Mouse (Mus musculus) midbrain, embryonic 15.5 days (tissue): Measurements from ENCODE around the gene Adgrb3. TPM values are rescaled to one million over a fixed set of nuclear protein-coding genes. Genes with fewer than 3 reads are reported as not detected.

ENCODE experiments used
- ATAC-seq: fragments of 200-750 bp; cut with Nextera tagmentation; replicated peaks from 2 replicates; pipeline ENCODE4 v1.8.0; 2017; ENCODE audit warnings: moderate TSS enrichment
- H3K27ac ChIP-seq: fragments of 300-500 bp; sonication (generic); 2 replicates; pipeline ENCODE4 v1.5.1; 2015; ENCODE audit warnings: mild to moderate bottlenecking, inconsistent platforms
- H3K27me3 ChIP-seq: fragments of 300-500 bp; sonication (generic); replicated peaks from 2 replicates; pipeline ENCODE4 v1.6.1; 2015; ENCODE audit warnings: inconsistent platforms
- H3K36me3 ChIP-seq: fragments of 300-500 bp; sonication (generic); replicated peaks from 2 replicates; pipeline ENCODE4 v1.6.1; 2015; ENCODE audit warnings: inconsistent platforms
- H3K4me1 ChIP-seq: fragments of 300-500 bp; sonication (generic); 2 replicates; pipeline ENCODE4 v1.6.1; 2015; ENCODE audit warnings: inconsistent platforms
- H3K4me2 ChIP-seq: fragments of 300-500 bp; sonication (generic); 2 replicates; pipeline ENCODE4 v1.6.1; 2015; ENCODE audit warnings: inconsistent platforms, mild to moderate bottlenecking, moderate library complexity
- H3K4me3 ChIP-seq: fragments of 300-500 bp; sonication (generic); 2 replicates; pipeline ENCODE4 v1.5.1; 2015; ENCODE audit warnings: mild to moderate bottlenecking, inconsistent platforms
- H3K9ac ChIP-seq: fragments of 300-500 bp; sonication (generic); 2 replicates; pipeline ENCODE4 v1.6.1; 2015; ENCODE audit warnings: mild to moderate bottlenecking, inconsistent platforms
- H3K9me3 ChIP-seq: fragments of 300-500 bp; sonication (generic); 2 replicates; pipeline ENCODE4 v1.6.1; 2016; ENCODE audit warnings: inconsistent platforms
- WGBS: fragments of 180-500 bp; shearing (Covaris S2); methylation state at CpG from one replicate; pipeline ENCODE4 v1.1.7; 2015; ENCODE audit warnings: mixed read lengths; 5-methylcytosine and 5-hydroxymethylcytosine counted together
- polyA plus RNA-seq: library from polyadenylated mRNA; unstranded; fragments of >200 nt; fragmentation: Nextera tagmentation; extraction: Ambion mirVana; gene quantifications from 2 replicates; pipeline ENCODE4 v1.2.1, GENCODE M21; 2015

Gene Adgrb3
- polyA plus RNA-seq, 1 experiment from 2014 or later: 60.6 TPM

DNA sequence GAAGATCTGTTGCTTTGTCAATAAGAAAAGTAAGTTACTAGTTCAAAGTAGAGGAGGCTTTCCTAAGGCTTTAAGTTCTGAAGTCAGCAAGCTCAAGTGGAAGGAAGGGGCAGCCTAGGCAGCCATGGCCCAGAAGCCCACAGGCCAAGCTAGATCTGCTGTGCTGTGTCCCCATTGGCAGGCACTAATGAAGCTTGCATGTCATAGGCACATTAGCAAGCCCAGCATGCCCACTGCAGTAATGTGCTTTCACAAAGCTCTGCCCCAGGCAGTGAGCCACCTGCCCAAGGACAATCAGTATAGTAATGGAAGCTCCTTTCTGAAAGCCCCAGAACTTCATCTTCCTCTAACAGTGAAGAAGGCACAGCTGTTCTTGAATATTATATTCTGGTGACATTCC is 484.6 kb downstream of the Adgrb3 start:
- H3K4me2 ChIP-seq: no peak overlapping the region
- no peaks in the 10 kb centered on the region for H3K27me3 ChIP-seq
- H3K4me1 ChIP-seq: 0 out of 2 replicates have a peak, but pooled peaks cover 2% of the 10 kb centered on the region
- no peak overlapping the region for H3K9ac ChIP-seq
- ATAC-seq: peak; percentile 54; the same call in 1 of the 2 replicates
- H3K27ac ChIP-seq: no peak overlapping the region
- H3K36me3 ChIP-seq: no peaks in the 10 kb centered on the region
- no peaks in the 10 kb centered on the region for H3K9me3 ChIP-seq
- no peak overlapping the region for H3K4me3 ChIP-seq

GRCm38 (mm10) chr1:25325406-25325805 is 504.1 kb downstream of the Adgrb3 start:
- Histone ChIP-seq H3K9ac (no peak overlapping the region), H3K4me1 (no peaks in the 10 kb centered on the region), H3K36me3 (no peaks in the 10 kb centered on the region), H3K9me3 (no peaks in the 10 kb centered on the region), H3K27ac (no peak overlapping the region), H3K4me2 (no peak overlapping the region), H3K4me3 (no peak overlapping the region), H3K27me3 (no peaks in the 10 kb centered on the region)
- no peak for ATAC-seq
- WGBS: 100% methylated on average over 2 of the region's 2 CpGs

- ATAC-seq: no peak
- H3K36me3 ChIP-seq: no peaks in the 10 kb centered on the region
- H3K27me3 ChIP-seq: no peaks in the 10 kb centered on the region
- H3K4me2 ChIP-seq: no peak overlapping the region
- H3K27ac ChIP-seq: no peak overlapping the region
- H3K9me3 ChIP-seq: no peaks in the 10 kb centered on the region
- H3K4me1 ChIP-seq: no peaks in the 10 kb centered on the region
- no peak overlapping the region for H3K9ac ChIP-seq
- H3K4me3 ChIP-seq: no peak overlapping the region
These were observed 512.4 kb downstream of the Adgrb3 start for GRCm38 (mm10) chr1:25317142-25317541.

DNA sequence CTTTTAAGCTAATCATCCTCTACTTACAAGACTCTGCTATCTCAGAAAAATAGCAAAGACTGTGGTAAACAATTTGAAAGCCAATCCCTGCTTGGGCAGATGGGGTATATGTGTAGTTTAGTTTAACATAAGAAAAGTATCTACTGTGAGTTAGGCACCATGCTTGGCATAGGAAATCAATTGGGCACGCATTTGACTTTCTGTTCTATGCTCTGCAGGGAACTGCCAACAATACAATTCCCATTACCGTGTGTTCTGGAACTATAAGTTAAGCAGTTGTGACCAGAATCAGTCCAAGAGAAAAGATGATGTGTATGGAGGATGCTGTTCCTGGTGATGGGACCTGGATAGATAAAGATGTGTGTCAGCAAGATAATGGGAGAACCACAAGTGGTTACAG is 517.2 kb downstream of the Adgrb3 start:
- H3K4me1 ChIP-seq: no peaks in the 10 kb centered on the region
- no peaks in the 10 kb centered on the region for H3K36me3 ChIP-seq
- no peak overlapping the region for H3K9ac ChIP-seq
- H3K9me3 ChIP-seq: no peaks in the 10 kb centered on the region
- no peaks in the 10 kb centered on the region for H3K27me3 ChIP-seq
- no peak overlapping the region for H3K4me3 ChIP-seq
- 48% methylated on average over 2 of the region's 2 CpGs for WGBS
- no peak overlapping the region for H3K27ac ChIP-seq
- no peak overlapping the region for H3K4me2 ChIP-seq
- ATAC-seq: no peak

GRCm38 (mm10) chr1:25310066-25310465 is 519.4 kb downstream of the Adgrb3 start:
- Histone ChIP-seq H3K4me1 (no peaks in the 10 kb centered on the region), H3K9me3 (no peaks in the 10 kb centered on the region), H3K9ac (no peak overlapping the region), H3K27me3 (no peaks in the 10 kb centered on the region), H3K4me2 (no peak overlapping the region), H3K27ac (no peak overlapping the region), H3K4me3 (no peak overlapping the region), H3K36me3 (no peaks in the 10 kb centered on the region)
- WGBS: 16% methylated on average over 2 of the region's 2 CpGs
- ATAC-seq: no peak

- H3K36me3 ChIP-seq: no peaks in the 10 kb centered on the region
- no peaks in the 10 kb centered on the region for H3K4me1 ChIP-seq
- no peak overlapping the region for H3K27ac ChIP-seq
- H3K4me2 ChIP-seq: no peak overlapping the region
- H3K4me3 ChIP-seq: no peak overlapping the region
- no peak for ATAC-seq
- WGBS: 78% methylated on average over 8 of the region's 8 CpGs
- H3K27me3 ChIP-seq: no peaks in the 10 kb centered on the region
- H3K9ac ChIP-seq: no peak overlapping the region
- H3K9me3 ChIP-seq: no peaks in the 10 kb centered on the region
These were observed 548.0 kb downstream of the Adgrb3 start for GRCm38 (mm10) chr1:25281471-25281870.

DNA sequence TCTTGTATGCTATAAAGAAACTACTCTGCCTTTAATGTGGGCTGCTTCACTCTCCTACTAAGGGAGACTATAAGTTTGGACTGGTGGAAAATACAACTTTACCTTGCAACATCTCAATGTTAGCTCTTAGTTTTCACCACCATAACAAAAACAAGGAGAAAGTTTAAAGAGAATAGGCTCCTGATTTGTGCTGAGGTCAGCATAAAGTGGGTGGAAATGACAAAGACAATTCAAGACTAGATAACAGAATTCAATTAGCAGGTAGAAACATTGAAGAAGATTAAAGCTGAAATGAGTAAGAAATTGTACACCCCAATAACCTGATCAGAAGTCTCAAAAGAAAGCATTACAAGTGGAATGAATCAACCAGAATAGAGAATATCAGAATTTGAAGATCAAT is 578.9 kb downstream of the Adgrb3 start:
- Histone ChIP-seq H3K27ac (no peak overlapping the region), H3K9ac (no peak overlapping the region), H3K9me3 (no peaks in the 10 kb centered on the region), H3K4me1 (no peaks in the 10 kb centered on the region), H3K27me3 (no peaks in the 10 kb centered on the region), H3K4me3 (no peak overlapping the region), H3K4me2 (no peak overlapping the region), H3K36me3 (no peaks in the 10 kb centered on the region)
- no peak for ATAC-seq

DNA sequence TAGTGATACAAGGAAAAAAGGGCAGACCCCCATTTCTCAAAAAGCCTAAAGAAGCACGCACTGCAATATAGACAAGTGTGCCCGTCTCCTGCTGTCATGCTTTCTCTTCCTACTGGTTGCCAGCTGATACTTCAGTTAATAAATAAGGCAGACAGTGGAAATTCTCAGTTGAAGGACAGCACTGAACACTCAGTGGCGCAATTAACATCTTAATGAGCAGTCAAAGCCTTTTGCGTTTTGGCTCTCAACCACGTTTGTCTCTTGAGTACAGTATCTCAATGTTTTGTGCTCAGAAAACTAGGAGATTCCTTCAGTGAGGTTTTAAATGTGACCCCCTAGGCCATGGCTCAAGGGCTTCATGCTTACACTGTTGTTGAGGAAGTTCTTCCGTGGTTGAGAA is 587.1 kb downstream of the Adgrb3 start:
- no peak overlapping the region for H3K4me3 ChIP-seq
- 60% methylated on average over 6 of the region's 6 CpGs for WGBS
- no peak for ATAC-seq

DNA sequence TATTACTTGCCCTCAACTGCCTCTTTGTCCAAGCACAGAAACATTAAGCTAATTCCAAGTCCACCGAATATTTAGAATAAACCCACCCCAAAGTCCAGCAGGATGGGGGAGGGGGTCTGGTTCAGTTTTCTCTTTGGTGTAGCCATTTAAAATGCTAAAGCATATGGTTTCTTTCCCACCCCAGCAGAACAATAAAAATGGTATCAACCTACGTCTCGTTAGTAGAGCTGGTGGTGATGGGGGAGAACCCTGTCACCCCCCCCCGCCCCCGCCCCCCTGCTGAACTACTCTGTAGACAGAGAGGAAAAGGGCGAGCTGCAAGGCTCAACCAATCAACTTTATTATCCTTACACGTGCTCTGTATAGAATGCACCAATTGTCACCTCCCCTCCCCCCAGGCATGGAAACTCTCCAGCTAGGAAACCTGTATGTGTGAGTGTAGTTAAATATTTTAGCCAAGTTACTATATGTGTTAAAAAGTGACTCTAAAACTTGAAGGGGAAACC is 600.2 kb downstream of the Adgrb3 start:
- Histone ChIP-seq H3K27ac (peak overlapping the region; percentile 94), H3K4me2 (peak overlapping the region; percentile 60), H3K9me3 (no peaks in the 10 kb centered on the region), H3K27me3 (no peaks in the 10 kb centered on the region), H3K36me3 (no peaks in the 10 kb centered on the region), H3K4me1 (peaks cover 14% of the 10 kb centered on the region), H3K9ac (peak overlapping the region; percentile 57), H3K4me3 (peak overlapping the region; percentile 52)
- peak; percentile 88 for ATAC-seq
- WGBS: 11% methylated on average over 7 of the region's 7 CpGs

More for the DNA sequence above, 587.1 kb downstream of the Adgrb3 start:
- H3K9me3 ChIP-seq: no peaks in the 10 kb centered on the region
- H3K4me1 ChIP-seq: no peaks in the 10 kb centered on the region
- H3K9ac ChIP-seq: no peak overlapping the region
- H3K27ac ChIP-seq: no peak overlapping the region
- H3K36me3 ChIP-seq: no peaks in the 10 kb centered on the region
- no peak overlapping the region for H3K4me2 ChIP-seq
- H3K27me3 ChIP-seq: no peaks in the 10 kb centered on the region

DNA sequence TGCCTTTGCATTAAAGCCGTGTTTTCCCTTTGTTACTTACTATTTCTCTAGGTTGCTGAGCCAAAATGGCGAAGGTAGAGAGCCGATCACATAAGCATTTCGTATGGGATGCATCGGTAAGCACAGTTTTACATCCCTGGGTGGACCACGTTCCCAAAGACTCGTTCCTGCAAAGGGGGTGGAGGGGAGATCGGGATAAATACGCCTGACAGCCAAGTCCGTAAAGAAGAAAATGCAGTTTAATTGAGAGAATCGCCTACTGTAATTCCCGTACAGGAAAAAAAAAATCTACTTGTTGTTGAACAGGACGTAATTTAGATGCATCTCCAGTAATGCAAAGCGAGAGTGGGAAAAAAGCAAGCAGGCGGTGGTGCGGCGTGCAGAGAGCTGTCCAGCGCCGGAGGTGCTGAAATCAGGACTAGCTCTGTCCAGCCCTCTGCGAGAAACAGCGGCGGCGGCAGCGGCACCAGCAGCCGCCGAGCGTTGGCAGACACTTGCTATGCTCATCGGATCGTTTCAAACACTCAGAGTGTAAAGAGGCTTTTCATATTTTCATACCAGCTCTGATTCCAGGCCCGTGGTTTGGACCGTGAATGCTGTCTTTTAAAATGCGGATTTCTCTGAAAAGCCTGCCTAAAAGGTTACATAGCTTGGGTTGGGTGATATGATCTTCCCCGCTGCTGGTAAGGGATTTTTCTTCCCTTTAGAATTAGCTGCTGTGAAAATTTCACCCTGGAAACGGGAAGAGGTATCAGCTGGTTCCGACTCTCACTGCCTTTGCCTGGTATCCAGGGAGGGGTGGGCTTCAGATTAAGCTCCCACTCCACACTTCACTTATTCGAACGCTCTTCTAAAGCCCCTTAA is 600.9 kb downstream of the Adgrb3 start:
- Histone ChIP-seq H3K27me3 (no peaks in the 10 kb centered on the region), H3K4me3 (peak overlapping the region; percentile 52), H3K9me3 (no peaks in the 10 kb centered on the region), H3K27ac (peak overlapping the region; percentile 94), H3K9ac (peak overlapping the region; percentile 57), H3K4me2 (peak overlapping the region; percentile 60), H3K36me3 (no peaks in the 10 kb centered on the region), H3K4me1 (peaks cover 14% of the 10 kb centered on the region)
- 1% methylated on average over 37 of the region's 37 CpGs for WGBS
- peak; percentile 91 for ATAC-seq

DNA sequence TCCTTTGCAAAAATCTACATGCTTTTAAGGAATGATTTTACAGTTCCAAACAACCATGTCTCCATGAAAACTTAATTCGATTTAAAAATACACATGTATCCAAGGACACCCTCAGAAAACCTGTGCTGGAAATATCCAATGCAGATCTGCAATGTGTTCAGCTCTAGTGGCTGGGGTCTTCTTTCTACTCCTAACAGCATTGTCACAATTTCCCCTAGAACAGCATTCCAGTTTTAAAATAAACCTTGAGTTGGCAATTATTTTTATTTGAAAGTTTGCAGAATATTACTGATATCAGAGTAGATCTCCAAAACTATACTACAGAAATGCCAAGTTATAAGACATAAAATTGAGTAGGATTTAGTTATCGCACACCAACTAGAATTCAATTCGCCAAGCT is 601.6 kb downstream of the Adgrb3 start:
- H3K4me1 ChIP-seq: peaks cover 14% of the 10 kb centered on the region
- H3K9me3 ChIP-seq: no peaks in the 10 kb centered on the region
- H3K27ac ChIP-seq: peak overlapping the region; percentile 94
- H3K4me2 ChIP-seq: peak overlapping the region; percentile 60
- H3K27me3 ChIP-seq: no peaks in the 10 kb centered on the region
- H3K4me3 ChIP-seq: peak overlapping the region; percentile 52
- ATAC-seq: no peak
- WGBS: 35% methylated on average over 3 of the region's 3 CpGs
- H3K9ac ChIP-seq: peak overlapping the region; percentile 57
- H3K36me3 ChIP-seq: no peaks in the 10 kb centered on the region

DNA sequence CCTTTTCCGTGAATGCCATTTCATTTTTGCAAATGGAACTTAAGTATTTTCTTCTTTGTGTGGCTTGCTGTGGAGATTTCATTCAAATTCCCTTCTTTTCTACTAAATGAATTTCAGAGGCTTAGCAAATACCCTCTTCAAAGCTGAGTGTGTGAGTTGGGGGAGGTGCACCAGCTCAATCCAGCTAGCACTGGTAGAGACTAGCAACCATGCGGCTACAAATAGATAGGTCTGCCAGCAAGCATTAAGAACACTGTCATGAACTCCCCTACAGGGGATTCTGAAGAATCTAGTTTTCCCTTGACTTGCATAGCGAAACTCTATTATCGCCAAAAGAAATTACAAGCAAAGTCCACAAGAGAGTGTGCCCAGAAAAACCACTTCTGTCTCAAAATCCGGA is 624.9 kb downstream of the Adgrb3 start:
- WGBS: 13% methylated on average over 5 of the region's 5 CpGs
- Histone ChIP-seq H3K27ac (peak overlapping the region; percentile 34; the same call in 1 of the 2 replicates), H3K4me3 (no peak overlapping the region), H3K4me1 (0 out of 2 replicates have a peak, but pooled peaks cover 3% of the 10 kb centered on the region), H3K9me3 (no peaks in the 10 kb centered on the region), H3K4me2 (no peak overlapping the region), H3K27me3 (no peaks in the 10 kb centered on the region), H3K36me3 (no peaks in the 10 kb centered on the region), H3K9ac (no peak overlapping the region)
- peak; percentile 93 for ATAC-seq

GRCm38 (mm10) chr1:25199392-25199791 is 630.1 kb downstream of the Adgrb3 start:
- 0 out of 2 replicates have a peak, but pooled peaks cover 3% of the 10 kb centered on the region for H3K4me1 ChIP-seq
- no peaks in the 10 kb centered on the region for H3K9me3 ChIP-seq
- H3K27me3 ChIP-seq: no peaks in the 10 kb centered on the region
- H3K4me3 ChIP-seq: no peak overlapping the region
- no peaks in the 10 kb centered on the region for H3K36me3 ChIP-seq
- no peak overlapping the region for H3K4me2 ChIP-seq
- ATAC-seq: no peak
- no peak overlapping the region for H3K27ac ChIP-seq
- no peak overlapping the region for H3K9ac ChIP-seq
